Mouse (Mus musculus): ENCODE results near the gene Ggta1.

DNA sequence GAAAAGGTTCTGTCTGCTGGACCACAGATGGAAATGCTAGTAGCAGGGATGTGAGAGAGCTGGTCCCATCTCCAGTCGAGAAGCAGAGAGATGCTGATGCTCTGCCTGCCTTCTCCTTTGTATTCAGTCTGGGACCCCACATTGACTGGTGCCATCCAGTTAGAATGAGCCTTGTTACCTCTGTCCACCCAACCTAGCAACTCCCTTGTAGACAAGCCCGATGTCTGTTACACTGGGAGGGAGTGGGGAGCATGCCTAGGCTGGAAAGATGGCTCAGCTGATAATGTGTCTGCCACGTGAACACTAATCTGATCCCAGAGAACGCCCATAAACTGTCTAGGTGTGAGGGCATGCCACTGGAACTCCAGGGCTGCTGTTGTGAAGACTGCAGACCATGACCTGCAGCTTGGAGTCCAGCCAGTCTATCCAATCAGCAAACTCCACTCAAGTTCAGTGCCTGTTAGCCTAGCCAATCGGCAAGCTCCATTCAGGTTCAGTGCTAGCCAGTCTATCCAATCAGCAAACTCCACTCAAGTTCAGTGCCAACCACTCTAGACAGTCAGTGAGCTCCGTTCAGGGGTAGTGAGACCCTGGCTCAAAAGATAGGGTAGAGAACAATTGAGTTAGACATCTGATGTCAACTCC is 64.7 kb downstream of the Ggta1 start:
- TF ChIP-seq CTCF (IDR thresholded peaks at IDR 0.05; ENCODE audit: extremely low read depth, insufficient read length, insufficient replicate concordance, low read depth, low read length): no peak
- no peak for TF ChIP-seq POLR2A (IDR thresholded peaks at IDR 0.05; ENCODE audit: low read depth, low read length)

Measured in small intestine, adult 2 months (tissue).